Mouse (Mus musculus): ENCODE measurements around the gene Cdh4.

Cdh4 gene

GRCm38 (mm10) chr2:179945051-179945450 is 502.8 kb downstream of the Cdh4 start:
- DNase-seq (ENCODE audit: low spot score) = no peak

- no peak for DNase-seq (ENCODE audit: low spot score)
Observed at GRCm38 (mm10) chr2:179946496-179946895, 504.3 kb downstream of the Cdh4 start.

GRCm38 (mm10) chr2:179947607-179948006 is 505.4 kb downstream of the Cdh4 start:
- no peak for DNase-seq (ENCODE audit: low spot score)

GRCm38 (mm10) chr2:179948820-179949219 is 506.6 kb downstream of the Cdh4 start:
- no peak for DNase-seq (ENCODE audit: low spot score)

Measured in ovary, postnatal 10 days (tissue).